Mouse (Mus musculus): ENCODE data around the gene Zbtb8os. TPM values are rescaled to one million over a fixed set of nuclear protein-coding genes. Genes with fewer than 3 reads are reported as not detected.

Gene Zbtb8os
- polyA plus RNA-seq, 1 experiment = 1.6 TPM

DNA sequence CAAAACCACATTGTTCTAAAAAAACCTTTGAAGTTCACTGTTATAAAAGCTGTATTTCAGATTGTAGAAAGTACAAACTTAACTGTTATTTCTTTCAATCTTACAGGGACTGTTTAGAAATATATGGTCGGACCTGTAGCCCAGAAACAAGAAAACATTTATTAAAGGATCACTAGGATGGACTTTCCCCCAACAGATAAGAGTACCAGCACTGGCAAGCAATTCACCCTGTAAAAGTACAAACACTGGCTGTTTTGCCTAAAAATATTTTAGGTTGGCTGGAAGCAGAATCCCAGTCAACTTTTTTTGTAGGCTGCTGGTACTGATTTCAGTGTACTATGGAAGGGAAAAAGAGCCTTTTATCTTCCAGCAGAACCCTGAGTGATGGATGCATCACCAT, 27.6 kb upstream of the Zbtb8os start:
- TF ChIP-seq GATA1 (IDR thresholded peaks at IDR 0.05; ENCODE audit: low read length) = no peak

DNA sequence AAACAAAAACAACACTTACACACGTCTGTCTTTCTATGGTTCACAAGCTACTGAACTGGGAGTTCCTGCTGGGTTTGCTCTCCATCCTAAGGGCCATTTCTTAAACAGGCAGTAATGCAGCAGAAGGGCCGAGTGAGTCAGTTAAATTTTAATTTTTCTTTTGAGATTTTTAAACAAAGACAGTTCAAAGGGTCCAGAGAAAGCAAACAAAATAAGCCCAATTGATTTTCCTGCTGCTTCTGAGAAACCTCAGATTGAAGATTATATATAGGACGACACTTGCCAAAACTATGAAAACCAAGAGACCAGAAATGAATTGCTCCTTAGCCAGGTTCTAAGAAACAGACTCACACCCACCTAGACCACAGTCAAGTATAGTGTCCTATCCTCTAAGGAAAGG, 21.6 kb upstream of the Zbtb8os start:
- TF ChIP-seq GATA1 (IDR thresholded peaks at IDR 0.05; ENCODE audit: low read length) = no peak

DNA sequence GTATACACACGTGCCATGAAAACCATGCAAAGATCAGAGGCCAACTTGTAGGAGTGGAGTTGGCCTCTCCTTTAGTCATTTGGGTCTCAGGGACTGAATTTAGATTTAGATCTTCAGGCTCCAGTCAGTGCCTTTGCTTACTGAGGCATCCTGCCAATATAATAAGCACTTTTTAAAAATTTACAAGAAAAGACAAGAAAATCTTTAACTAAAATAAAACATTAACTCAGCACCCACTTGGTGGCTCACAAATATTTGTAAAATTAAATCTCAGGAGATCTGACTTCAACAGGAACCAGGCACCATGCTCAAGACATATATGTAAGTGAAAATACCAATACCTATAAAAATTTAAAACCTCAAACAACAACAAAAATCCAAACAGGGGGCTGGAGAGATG, 14.6 kb upstream of the Zbtb8os start:
- no peak for TF ChIP-seq GATA1 (IDR thresholded peaks at IDR 0.05; ENCODE audit: low read length)

DNA sequence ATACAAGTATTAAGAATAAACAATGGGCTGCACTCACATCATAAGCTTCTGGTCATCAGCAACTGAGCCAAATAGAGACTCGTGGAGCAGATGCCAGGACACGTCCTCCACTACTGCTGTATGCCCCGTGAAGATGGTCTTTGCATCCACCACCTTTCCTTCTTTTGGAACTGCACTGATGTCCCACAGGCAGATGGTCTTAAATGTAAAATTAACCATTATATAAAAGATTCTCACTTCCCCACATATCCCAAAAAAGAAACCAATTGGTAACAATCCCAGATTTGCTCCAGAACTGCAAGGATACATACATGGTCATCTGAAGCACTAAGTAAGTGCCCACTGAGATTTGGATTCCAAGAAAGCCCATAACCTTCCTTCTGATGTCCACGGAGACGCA, 13.5 kb upstream of the Zbtb8os start:
- TF ChIP-seq GATA1 (IDR thresholded peaks at IDR 0.05; ENCODE audit: low read length) = no peak

DNA sequence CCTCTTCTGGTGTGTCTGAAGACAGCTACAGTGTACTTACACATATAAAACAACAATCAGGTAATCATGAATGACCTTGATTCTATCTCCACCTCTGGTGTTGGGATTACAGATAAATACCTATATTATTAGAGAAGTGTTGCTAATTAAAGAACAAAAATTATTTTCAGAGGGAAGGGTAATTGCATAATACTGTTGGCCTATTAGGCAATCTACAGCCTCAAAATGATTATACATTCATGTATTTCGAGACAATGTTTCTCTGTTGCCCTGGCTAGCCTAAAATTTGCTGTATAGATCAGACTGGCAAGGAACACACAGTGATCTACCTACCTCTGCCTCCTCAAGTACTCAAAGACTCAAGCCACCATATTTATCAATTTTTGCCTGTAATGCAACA, 12.0 kb upstream of the Zbtb8os start:
- TF ChIP-seq GATA1 (IDR thresholded peaks at IDR 0.05; ENCODE audit: low read length) = no peak

DNA sequence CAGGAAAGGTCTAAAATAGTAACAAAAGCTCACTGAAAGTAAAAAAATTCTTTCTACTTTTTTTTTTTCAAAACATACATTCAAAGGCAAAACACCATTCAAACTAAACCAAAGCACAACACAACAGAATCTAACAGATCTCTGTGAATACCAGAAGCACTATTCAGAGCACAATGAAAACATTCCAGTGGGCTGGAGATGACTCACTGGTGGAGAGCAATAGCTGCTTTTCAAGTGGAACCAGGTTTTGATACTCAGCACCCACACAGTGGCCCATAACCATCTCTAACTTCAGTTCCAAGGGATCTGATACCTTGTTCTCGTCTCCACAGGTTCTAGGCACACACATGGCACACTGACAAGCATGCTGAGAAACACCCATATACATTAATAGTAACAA, 10.7 kb upstream of the Zbtb8os start:
- TF ChIP-seq GATA1 (IDR thresholded peaks at IDR 0.05; ENCODE audit: low read length) = no peak

DNA sequence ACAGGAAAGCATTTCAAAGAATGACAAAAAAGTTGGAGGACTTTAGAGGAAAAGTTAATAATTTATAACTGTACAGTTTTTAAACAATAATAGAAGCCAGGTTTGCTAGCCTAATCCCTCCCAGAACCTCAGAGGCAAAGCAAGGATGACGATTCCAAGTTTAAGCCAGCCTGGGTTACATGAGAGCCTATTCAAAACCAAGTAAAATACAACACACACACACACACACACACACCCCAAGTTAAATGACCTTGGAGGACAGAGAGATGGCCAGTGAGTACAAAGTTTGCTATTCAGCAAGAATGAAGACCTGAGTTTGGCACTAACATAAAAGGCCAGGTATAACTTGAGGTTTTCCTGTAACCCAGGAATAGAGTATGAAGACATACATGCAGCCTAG, 9.3 kb upstream of the Zbtb8os start:
- TF ChIP-seq GATA1 (IDR thresholded peaks at IDR 0.05; ENCODE audit: low read length) = no peak

DNA sequence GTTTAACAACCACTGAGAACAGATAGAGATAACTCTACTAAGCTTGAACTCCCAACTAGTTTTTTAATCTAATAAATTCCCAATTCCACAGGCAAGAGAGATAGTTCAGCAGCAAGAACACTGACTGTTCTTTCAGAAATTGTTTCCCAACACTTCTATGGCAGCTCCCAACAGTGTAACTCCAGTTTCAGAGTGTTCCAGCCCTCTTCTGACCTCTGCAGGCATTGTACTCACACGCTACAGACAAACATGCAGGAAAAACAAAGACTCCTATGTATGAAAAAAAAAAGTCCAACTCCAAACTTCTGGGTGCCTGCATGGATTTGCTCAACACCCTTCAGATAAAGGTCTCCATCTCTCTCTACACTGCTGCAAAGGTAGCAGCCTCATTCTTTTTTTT, 2.6 kb upstream of the Zbtb8os start:
- no peak for TF ChIP-seq GATA1 (IDR thresholded peaks at IDR 0.05; ENCODE audit: low read length)

DNA sequence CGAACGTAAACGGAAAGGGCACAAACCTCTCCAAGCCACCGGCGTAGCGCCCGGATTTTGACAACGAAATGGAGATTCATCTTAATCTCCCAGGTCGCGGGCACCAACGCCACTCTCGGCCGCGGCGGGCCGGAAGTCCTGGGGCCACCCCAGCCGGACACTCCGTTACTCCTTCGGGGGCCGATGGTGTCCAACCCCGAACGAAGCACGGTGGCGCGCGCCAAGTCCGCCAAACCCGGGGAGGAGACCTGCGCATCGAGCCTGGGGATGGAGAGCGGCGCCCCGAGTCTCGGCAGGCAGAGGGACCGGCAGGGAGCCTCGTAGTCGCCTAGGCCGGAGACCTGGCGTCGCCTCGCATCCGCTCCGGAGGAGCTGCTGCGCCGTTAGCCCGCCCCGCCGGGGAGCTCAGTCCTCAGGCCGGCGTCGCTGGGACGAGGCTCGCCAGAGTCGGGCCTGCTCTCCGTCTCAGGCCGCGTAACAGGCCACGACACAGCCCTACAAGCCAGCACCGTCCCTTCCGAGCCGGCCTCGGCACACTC, 749 bp upstream of the Zbtb8os start:
- TF ChIP-seq GATA1 (IDR thresholded peaks at IDR 0.05; ENCODE audit: low read length) = no peak

DNA sequence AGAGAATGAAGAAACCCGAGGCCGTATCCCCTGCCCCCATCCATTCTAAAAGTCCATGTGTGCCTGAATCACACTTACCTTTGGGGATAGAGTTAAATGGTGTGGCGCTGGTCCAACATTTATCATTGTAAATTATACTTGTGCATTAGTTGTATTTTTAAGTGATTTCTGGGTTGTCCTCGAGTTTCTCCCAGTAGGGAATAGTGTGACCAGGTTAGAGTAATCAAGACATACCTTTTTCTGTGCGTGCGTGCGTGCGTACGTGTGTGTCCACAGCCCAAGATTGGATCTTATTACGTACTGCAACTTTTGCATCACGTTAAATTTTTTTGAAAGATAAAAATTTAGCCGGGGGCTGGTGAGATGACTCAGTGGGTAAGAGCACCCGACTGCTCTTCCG, 796 bp downstream of the Zbtb8os start:
- no peak for TF ChIP-seq GATA1 (IDR thresholded peaks at IDR 0.05; ENCODE audit: low read length)

DNA sequence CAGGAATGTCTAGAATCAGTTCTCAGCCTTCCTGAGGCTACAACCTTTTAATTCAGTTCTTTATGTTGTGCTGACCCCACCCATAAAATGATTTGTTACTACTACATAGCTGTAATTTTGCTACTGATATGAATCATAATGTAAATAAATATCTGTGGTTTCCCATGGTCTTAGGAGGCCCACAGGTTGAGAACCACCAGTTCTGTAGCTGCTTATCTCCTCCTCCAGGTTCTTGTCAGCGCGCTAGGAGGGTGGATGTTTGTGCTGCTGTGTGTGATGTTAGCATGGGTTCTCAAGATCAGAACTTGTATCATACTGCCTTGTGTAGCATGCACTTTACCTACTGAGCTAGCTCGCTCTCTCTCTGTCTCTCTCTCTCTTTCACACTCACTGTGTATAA, 4.2 kb downstream of the Zbtb8os start:
- TF ChIP-seq GATA1 (IDR thresholded peaks at IDR 0.05; ENCODE audit: low read length) = no peak

DNA sequence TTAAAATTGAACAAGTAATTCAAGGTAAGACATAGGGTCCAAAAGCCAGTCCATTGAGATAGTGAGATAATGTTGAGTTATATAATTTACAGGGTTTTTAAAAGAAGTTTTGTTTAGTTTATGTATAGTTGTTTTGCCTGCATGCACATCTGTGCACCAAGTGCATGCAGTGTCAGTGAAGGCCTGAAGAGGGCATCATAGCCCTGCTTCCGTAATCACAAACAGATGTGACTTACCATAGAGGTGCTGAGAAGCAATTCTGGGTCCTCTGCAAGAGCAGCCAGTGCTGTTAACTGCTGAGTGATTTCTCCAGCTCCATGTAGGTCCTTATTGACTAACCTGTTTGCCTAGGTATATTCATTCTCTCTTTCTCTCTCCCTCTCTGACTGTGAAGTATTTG, 6.4 kb downstream of the Zbtb8os start:
- no peak for TF ChIP-seq GATA1 (IDR thresholded peaks at IDR 0.05; ENCODE audit: low read length)

DNA sequence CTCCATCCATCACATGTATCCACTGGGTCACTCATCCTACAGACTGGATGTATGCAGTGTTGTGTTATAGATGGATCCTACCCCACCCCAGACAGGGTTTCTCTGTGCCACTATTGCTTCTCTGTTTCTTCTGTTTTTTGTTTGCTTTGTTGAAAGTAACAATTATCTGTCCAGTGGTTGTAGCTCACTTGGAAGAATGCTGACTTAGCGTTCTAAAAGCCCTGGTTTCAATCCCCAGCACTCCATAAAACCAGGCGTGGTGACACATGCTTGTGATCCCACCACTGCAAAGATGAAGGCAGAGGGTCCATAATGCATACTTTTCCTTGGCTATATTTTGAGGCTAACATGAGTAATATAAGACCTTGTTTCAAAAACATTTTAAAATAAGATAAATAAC, 7.2 kb downstream of the Zbtb8os start:
- TF ChIP-seq GATA1 (IDR thresholded peaks at IDR 0.05; ENCODE audit: low read length) = no peak

DNA sequence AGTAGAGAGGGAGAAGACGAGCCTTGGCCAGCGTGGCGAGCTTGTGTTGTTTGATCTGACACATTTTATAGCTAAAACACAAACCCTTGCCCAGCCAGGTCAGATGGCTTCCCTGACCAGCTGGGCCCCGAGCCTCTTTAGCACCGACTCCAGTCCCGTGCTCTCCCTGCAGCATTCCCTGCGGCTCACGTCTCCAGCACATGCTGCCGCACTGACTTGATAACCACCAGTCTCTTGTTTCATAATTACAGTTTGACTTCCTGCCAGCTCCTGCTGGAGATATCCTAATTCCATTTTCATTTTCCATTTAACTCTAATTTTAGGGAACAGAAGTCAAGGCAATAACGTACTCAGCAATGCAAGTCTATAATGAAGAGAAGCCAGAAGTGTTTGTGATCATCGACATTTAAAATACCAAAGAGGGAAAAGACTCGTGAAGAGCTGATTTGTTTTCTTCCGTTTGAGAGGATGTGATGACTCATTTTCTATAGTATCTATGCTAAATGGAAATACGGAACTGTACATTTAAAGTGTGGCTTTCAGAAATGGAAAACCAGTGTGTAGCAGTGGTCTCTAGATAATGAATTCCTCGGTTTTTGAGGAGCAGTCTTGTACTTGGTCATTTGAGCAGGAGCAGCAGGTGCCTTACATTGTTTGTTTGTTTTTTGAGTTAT, 11.1 kb downstream of the Zbtb8os start:
- TF ChIP-seq GATA1 (IDR thresholded peaks at IDR 0.05; ENCODE audit: low read length) = no peak

DNA sequence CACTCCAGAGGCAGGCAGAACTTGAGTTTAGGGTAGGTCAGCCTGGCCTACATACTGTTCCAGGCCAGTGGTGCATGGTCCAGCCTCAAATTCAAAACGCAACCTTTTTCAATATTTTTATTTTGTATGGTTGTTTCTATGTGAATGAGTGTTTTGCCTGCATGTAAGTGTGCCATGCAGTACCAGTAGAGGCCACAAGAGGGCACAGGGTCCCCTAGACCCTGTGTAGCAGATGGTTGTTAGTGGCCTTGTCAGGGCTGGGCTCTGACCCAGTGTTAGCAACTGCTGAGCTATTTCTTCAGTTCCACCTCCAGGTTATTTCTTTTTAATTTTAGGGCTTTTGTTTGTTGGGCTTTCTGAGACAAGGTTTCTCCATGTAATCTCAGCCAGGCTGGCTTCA, 15.1 kb downstream of the Zbtb8os start:
- TF ChIP-seq GATA1 (IDR thresholded peaks at IDR 0.05; ENCODE audit: low read length) = no peak

DNA sequence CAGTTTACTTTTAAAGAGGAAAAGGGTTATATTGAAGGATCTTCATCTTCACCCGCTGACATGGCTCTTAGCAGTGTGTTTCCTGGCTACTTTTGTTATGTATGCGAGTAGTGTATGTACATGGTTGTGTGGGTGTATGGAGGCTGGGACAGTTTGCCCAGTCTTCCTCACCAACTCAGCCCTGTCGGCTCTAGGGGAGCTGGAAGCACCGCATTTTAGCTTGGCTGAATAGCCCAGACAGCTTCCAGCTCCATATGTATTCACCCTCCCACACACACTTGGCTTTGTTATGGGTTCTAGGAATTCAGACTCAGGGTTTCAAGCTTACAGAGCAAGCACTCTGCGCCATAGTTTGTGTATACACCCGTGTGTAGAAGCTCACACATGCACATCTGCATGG, 15.6 kb downstream of the Zbtb8os start:
- no peak for TF ChIP-seq GATA1 (IDR thresholded peaks at IDR 0.05; ENCODE audit: low read length)

DNA sequence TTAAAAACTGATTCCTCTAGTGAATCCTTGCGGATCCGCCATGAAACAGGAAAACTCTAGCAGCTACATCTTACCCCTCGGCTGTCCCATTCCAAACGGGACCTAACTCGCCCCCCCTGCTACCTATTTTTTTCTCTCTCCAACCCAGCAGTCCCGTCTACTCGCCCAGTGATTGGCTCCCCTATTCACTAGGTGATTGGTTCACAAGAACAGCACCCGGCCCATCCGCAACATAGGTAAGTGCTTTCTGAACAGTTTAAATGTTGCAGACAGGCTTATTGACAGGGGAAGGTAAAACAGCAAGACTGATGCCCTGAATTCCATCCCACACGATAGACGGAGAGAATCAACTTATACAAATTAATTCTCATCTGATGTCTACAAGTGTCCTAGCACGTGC, 17.7 kb downstream of the Zbtb8os start:
- TF ChIP-seq GATA1 (IDR thresholded peaks at IDR 0.05; ENCODE audit: low read length) = no peak

DNA sequence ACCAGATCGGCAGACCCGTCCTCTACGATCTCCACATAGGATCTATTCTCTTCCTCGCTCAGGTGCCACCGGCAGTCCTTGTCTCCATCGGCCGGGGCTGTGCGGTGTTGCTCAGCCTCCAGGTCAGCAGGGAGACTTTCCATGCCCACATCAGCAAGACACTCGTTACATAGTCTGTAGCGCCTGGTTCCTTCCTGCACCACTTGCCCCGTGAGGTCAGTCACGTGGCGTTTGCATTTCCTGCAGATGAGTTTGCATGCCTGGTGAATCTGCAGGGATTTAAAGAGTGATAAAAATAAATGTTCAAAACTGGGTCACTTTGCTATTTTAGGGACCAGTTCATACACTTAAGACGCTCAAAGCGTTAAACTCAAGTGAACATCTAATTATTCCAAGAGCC, 18.7 kb downstream of the Zbtb8os start:
- TF ChIP-seq GATA1 (IDR thresholded peaks at IDR 0.05; ENCODE audit: low read length) = no peak
